8 mouse cellular contexts compared by ENCODE assay signal in genomic region chr1:133032981-133033315, GRCm38 (mm10). TPM values are rescaled to one million over a fixed set of nuclear protein-coding genes. Genes with fewer than 3 reads are reported as not detected.
DNase-seq lines count a peak whose midpoint lies in the region; ATAC-seq lines count a peak whose summit lies in the region.

No protein-coding gene starts in this region.

- H3K27ac ChIP-seq in heart, embryonic 13.5 days (replicated peaks): peak overlapping the region; percentile 77
- H3K27ac ChIP-seq in brown adipose tissue, adult 24 weeks (replicated peaks; ENCODE audit: low read depth, low read length): no peak overlapping the region
- peak overlapping the region; percentile 69 for H3K27ac ChIP-seq in hindbrain, embryonic 15.5 days (replicated peaks)
- H3K27ac ChIP-seq in midbrain, embryonic 13.5 days: peak overlapping the region; percentile 72

- WGBS in heart, embryonic 13.5 days: 16% methylated on average over 5 of the region's 5 CpGs
- 11% methylated on average over 5 of the region's 5 CpGs for WGBS in hindbrain, embryonic 15.5 days
- WGBS in midbrain, embryonic 13.5 days: 10% methylated on average over 5 of the region's 5 CpGs

- no peaks in the 10 kb centered on the region for H3K36me3 ChIP-seq in heart, embryonic 13.5 days
- no peaks in the 10 kb centered on the region for H3K36me3 ChIP-seq in hindbrain, embryonic 15.5 days
- H3K36me3 ChIP-seq in midbrain, embryonic 13.5 days: no peaks in the 10 kb centered on the region

- H3K9me3 ChIP-seq in heart, embryonic 13.5 days: no peaks in the 10 kb centered on the region
- no peaks in the 10 kb centered on the region for H3K9me3 ChIP-seq in hindbrain, embryonic 15.5 days
- no peaks in the 10 kb centered on the region for H3K9me3 ChIP-seq in midbrain, embryonic 13.5 days

- H3K4me2 ChIP-seq in heart, embryonic 13.5 days: peak overlapping the region; percentile 74
- peak overlapping the region; percentile 52 for H3K4me2 ChIP-seq in hindbrain, embryonic 15.5 days
- peak overlapping the region; percentile 56 for H3K4me2 ChIP-seq in midbrain, embryonic 13.5 days (replicated peaks)

- peaks cover 7% of the 10 kb centered on the region for H3K4me1 ChIP-seq in heart, embryonic 13.5 days
- H3K4me1 ChIP-seq in brown adipose tissue, adult 24 weeks (ENCODE audit: control insufficient read depth, insufficient read depth, insufficient read length, low read length): no peaks in the 10 kb centered on the region
- peaks cover 12% of the 10 kb centered on the region for H3K4me1 ChIP-seq in hindbrain, embryonic 15.5 days (replicated peaks)
- H3K4me1 ChIP-seq in midbrain, embryonic 13.5 days (replicated peaks): peaks cover 12% of the 10 kb centered on the region

- peak overlapping the region; percentile 66 for H3K4me3 ChIP-seq in heart, embryonic 13.5 days
- H3K4me3 ChIP-seq in brown adipose tissue, adult 24 weeks (ENCODE audit: insufficient read depth, low read depth, low read length): peak overlapping the region; percentile 85; the same call in 1 of the 2 replicates
- peak overlapping the region; percentile 52 for H3K4me3 ChIP-seq in hindbrain, embryonic 15.5 days
- peak overlapping the region; percentile 49 for H3K4me3 ChIP-seq in midbrain, embryonic 13.5 days (replicated peaks)

- intact Hi-C loops in heart, postnatal 14 days (cut with DNase I): no loop called here

- no peak for ATAC-seq in heart, embryonic 13.5 days (ENCODE audit: extremely low read depth, insufficient number of reproducible peaks, low FRiP score, low TSS enrichment)
- no peak; the same call in 1 of the 2 replicates for ATAC-seq in hindbrain, embryonic 15.5 days (ENCODE audit: low FRiP score, low read depth)
- peak; percentile 40; the same call in 1 of the 2 replicates for ATAC-seq in midbrain, embryonic 13.5 days

- H3K27me3 ChIP-seq in heart, embryonic 13.5 days (replicated peaks): no peaks in the 10 kb centered on the region
- H3K27me3 ChIP-seq in hindbrain, embryonic 15.5 days: no peaks in the 10 kb centered on the region
- H3K27me3 ChIP-seq in midbrain, embryonic 13.5 days: no peaks in the 10 kb centered on the region

- H3K9ac ChIP-seq in heart, embryonic 13.5 days: peak overlapping the region; percentile 80
- peak overlapping the region; percentile 10; the same call in 1 of the 2 replicates for H3K9ac ChIP-seq in hindbrain, embryonic 15.5 days
- H3K9ac ChIP-seq in midbrain, embryonic 13.5 days (replicated peaks): peak overlapping the region; percentile 50

- DNase-seq in heart, postnatal 14 days: no peak
- DNase-seq in spleen, postnatal 14 days (ENCODE audit: low spot score in 2 of 2): no peak
- no peak for DNase-seq in frontal cortex, adult 2 months (ENCODE audit: extremely low spot score in 1 of 2, low spot score in 1 of 2)
- DNase-seq in natural killer cell, adult 2 months (ENCODE audit: low spot score in 2 of 2): no peak

RNA-seq across cellular contexts. Expression of gene Mdm4, which starts 2.6 kb away (rescaled TPM):
- 19.2 and 23.4 TPM in 2 replicates for polyA plus RNA-seq in heart, embryonic 13.5 days (2015; fragmentation: Nextera tagmentation; extraction: Ambion mirVana)
- 10 to 100 TPM; 42.8 to 52.4 TPM for total RNA-seq in heart, postnatal 14 days (2021)
- 12.0 and 13.5 TPM in 2 replicates for polyA plus RNA-seq in brown adipose tissue, adult 24 weeks (2012; ENCODE audit: insufficient read depth, insufficient read length, missing spikeins)
- polyA plus RNA-seq in hindbrain, embryonic 15.5 days (2015; fragmentation: Nextera tagmentation; extraction: Ambion mirVana): 35.9 and 36.8 TPM in 2 replicates
- polyA plus RNA-seq in midbrain, embryonic 13.5 days (2015; fragmentation: Nextera tagmentation; extraction: Ambion mirVana): 42.3 and 46.1 TPM in 2 replicates
- 67.2 TPM in 2 replicates for polyA plus RNA-seq in frontal cortex, adult 2 months (2012; rRNA removed)

RNA-seq across cellular contexts. Expression of gene Pik3c2b, which starts 12.5 kb away (rescaled TPM):
- 8.5 and 9.5 TPM in 2 replicates for polyA plus RNA-seq in heart, embryonic 13.5 days (2015; fragmentation: Nextera tagmentation; extraction: Ambion mirVana)
- 10 to 100 TPM; 22.7 to 24.3 TPM for total RNA-seq in heart, postnatal 14 days (2021)
- polyA plus RNA-seq in brown adipose tissue, adult 24 weeks (2012; ENCODE audit: insufficient read depth, insufficient read length, missing spikeins): 1.1 and 1.5 TPM in 2 replicates
- polyA plus RNA-seq in hindbrain, embryonic 15.5 days (2015; fragmentation: Nextera tagmentation; extraction: Ambion mirVana): 12.2 and 13.3 TPM in 2 replicates
- 14.6 and 17.0 TPM in 2 replicates for polyA plus RNA-seq in midbrain, embryonic 13.5 days (2015; fragmentation: Nextera tagmentation; extraction: Ambion mirVana)
- 14.9 and 16.2 TPM in 2 replicates for polyA plus RNA-seq in frontal cortex, adult 2 months (2012; rRNA removed)

Comparison
In these comparisons a context has a peak if more than half of its experiments do, and no peak if none do; other contexts are left out.
1. H3K9ac ChIP-seq: peak in every context shown above with its lines; median percentile 80 in heart, embryonic 13.5 days; 50 in midbrain, embryonic 13.5 days; 10 in hindbrain, embryonic 15.5 days.